Mouse (Mus musculus) cerebellum, adult 11 months (tissue): ENCODE results near the gene Arhgap19.

Experiments
- DNase-seq: peaks from one replicate; pipeline ENCODE4 v3.0.0; 2022

Gene Arhgap19

GRCm38 (mm10) chr19:41797536-41797935, 4.3 kb downstream of the Arhgap19 start:
- DNase-seq: no peak

- DNase-seq: no peak
These were observed 5.0 kb downstream of the Arhgap19 start for GRCm38 (mm10) chr19:41796789-41797327.

GRCm38 (mm10) chr19:41796148-41796760, 5.6 kb downstream of the Arhgap19 start:
- DNase-seq: no peak

GRCm38 (mm10) chr19:41794901-41795300, 6.9 kb downstream of the Arhgap19 start:
- no peak for DNase-seq

- DNase-seq: no peak
These were observed 7.8 kb downstream of the Arhgap19 start for GRCm38 (mm10) chr19:41794017-41794416.

- DNase-seq: no peak
These were observed 8.8 kb downstream of the Arhgap19 start for GRCm38 (mm10) chr19:41792934-41793486.

GRCm38 (mm10) chr19:41791384-41791783, 10.5 kb downstream of the Arhgap19 start:
- no peak for DNase-seq

- no peak for DNase-seq
These were observed 12.5 kb downstream of the Arhgap19 start for GRCm38 (mm10) chr19:41789110-41789961.

GRCm38 (mm10) chr19:41786896-41787295, 15.0 kb downstream of the Arhgap19 start:
- no peak for DNase-seq

- DNase-seq: no peak
These were observed 24.3 kb downstream of the Arhgap19 start for GRCm38 (mm10) chr19:41777514-41777913.

GRCm38 (mm10) chr19:41768711-41769110, 33.1 kb downstream of the Arhgap19 start:
- DNase-seq: no peak

- no peak for DNase-seq
These were observed 35.2 kb downstream of the Arhgap19 start for GRCm38 (mm10) chr19:41766628-41767027.

GRCm38 (mm10) chr19:41763870-41764660, 37.8 kb downstream of the Arhgap19 start:
- peak; percentile 64 for DNase-seq

GRCm38 (mm10) chr19:41761529-41761928, 40.3 kb downstream of the Arhgap19 start:
- no peak for DNase-seq

GRCm38 (mm10) chr19:41759765-41760164, 42.1 kb downstream of the Arhgap19 start:
- no peak for DNase-seq

- no peak for DNase-seq
These were observed 42.6 kb downstream of the Arhgap19 start for GRCm38 (mm10) chr19:41759270-41759669.

- DNase-seq: no peak
These were observed 47.1 kb downstream of the Arhgap19 start for GRCm38 (mm10) chr19:41754760-41755159.

- no peak for DNase-seq
These were observed 49.9 kb downstream of the Arhgap19 start for GRCm38 (mm10) chr19:41751906-41752305.

- no peak for DNase-seq
These were observed 54.4 kb downstream of the Arhgap19 start for GRCm38 (mm10) chr19:41747436-41747835.

GRCm38 (mm10) chr19:41745941-41746557, 55.8 kb downstream of the Arhgap19 start:
- DNase-seq: peak; percentile 6

GRCm38 (mm10) chr19:41743396-41743795, 58.5 kb downstream of the Arhgap19 start, which contains the start of gene Slit1:
Gene Slit1 (minus strand): TSS chr19:41743665.
- no peak for DNase-seq

GRCm38 (mm10) chr19:41738896-41739295, 63.0 kb downstream of the Arhgap19 start:
- DNase-seq: no peak
